Mouse (Mus musculus) heart, adult 8-10 months (tissue): ENCODE data around the gene Cfb. TPM values are rescaled to one million over a fixed set of nuclear protein-coding genes. Genes with fewer than 3 reads are reported as not detected.

Source experiments
- DNase-seq: peaks from one replicate; pipeline ENCODE4 v3.0.0; 2022; ENCODE audit warnings: low spot score
- total RNA-seq, 4 experiments: library from RNA; stranded (reverse); gene quantifications; 2 replicates each; pipeline ENCODE4 v1.2.4; 2022

Gene Cfb
- total RNA-seq, 4 experiments from 2014 or later: 2.2 to 8.5 (median 4.5) TPM

DNA sequence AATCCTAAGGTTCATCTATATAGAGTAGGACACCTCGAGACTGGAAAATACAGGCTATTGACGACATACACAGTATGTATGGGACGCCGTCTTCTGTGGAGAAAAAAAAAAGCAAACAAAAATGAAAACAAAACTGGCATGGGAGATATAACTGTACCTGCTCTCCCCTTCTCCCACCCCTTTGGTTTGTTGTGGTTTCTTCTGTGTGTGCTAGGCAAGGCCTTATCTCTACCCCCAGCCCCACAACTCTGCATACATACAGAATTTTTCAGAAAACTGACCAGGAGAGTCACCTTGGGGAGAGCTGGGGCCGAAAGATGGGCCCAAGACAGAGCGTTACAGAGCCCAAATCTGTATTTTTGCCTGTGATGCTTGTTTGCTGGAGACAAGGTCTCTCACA, 22.4 kb upstream of the Cfb start:
- DNase-seq: no peak

DNA sequence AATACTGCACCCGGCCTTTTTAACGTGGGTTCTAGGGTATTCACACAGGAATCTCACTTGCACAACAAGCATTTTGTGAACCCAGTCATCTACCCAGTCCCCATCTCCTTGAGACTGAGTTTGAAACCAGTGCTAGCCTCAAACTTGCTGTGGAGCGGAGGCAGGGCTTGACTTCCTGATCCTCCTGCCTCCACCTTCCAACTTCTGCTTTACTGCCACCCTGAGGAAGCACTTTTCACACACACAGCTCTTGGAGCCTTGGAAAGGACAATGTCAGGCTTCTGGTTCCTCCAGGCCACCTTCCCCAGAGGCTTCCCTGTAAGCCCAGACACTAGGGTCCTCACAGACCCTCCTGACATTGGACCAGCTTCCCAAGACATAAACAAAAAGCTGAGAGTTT, 21.0 kb upstream of the Cfb start:
- DNase-seq: no peak

GRCm38 (mm10) chr17:34881683-34882310, 19.5 kb upstream of the Cfb start, which contains the start of gene Gm20547:
Gene Gm20547, minus strand, starts transcription at chr17:34882042.
- no peak for DNase-seq

GRCm38 (mm10) chr17:34881166-34881565, 18.8 kb upstream of the Cfb start:
- DNase-seq: no peak

DNA sequence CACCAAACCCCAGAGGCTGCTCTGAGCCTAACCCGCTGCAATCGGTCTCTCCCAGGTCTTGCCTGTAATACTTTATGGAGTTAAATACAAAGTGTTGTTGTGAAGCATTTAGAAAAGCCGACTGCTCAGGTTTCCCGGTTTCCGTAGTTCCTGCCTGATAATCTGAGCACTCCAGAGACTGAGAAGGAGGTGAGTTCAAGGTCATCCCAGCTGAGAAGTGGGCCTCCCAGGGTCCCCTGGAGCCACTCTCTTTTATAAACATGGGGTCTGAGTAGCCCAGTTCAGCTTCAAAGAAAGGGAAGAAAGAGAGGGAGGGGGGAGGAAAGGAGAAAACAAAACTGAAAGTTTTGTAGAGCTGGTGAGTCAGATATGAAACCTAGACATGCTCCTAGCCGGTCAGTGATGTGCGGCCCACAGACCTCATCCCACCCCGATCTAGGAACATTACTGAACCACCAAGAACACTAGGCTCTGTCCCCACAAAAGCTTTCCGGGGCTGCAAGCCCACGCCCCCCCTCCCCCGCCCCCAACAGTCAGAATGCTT, 17.1 kb upstream of the Cfb start, which contains the start of gene Zbtb12:
TSS of gene Zbtb12 (plus strand) at position 148 of the 544 bp plus-strand sequence.
- DNase-seq: no peak

DNA sequence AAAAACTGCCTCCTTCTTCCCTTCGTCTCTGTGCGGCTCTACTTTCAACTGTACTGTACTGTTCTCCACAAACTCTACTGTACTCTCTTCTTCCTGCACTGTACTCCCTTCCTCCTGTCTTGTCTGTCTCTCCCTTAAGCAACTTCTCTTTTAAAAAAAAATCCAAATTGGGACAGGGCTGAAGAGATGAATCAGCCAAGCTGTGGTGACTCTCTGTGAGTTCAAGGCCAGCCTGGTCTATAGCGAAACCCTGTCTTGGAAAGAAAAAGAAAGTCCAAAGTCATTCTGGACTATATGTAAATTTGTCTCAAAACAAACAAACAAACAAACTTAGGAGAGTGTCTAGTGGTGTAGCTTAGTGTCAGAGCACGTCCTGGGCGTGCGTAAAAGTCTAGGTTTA, 12.0 kb upstream of the Cfb start:
- no peak for DNase-seq

GRCm38 (mm10) chr17:34865981-34866380, 3.7 kb upstream of the Cfb start:
- no peak for DNase-seq

GRCm38 (mm10) chr17:34861704-34862415, 458 bp downstream of the Cfb start:
- no peak for DNase-seq

DNA sequence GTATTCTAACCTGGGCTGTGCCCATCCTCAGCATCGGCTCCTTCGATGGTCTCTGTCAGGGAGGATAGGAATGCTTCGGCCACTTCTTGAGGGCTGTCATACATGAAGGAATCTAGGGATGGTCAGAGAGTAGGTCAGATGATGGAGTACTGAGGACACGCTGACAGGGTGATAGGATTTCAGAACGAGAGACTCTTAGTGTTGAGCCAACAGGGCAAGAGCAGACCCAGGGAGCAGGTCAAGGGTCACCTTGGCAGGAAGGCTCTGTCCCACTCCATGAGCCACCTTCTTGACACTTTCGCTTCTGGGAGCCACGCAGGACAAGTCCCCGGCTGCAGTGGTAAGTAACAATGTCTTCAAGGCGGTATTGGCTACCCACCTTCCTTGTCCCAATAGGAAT, 1.8 kb downstream of the Cfb start:
- DNase-seq: no peak

- DNase-seq: no peak
Measured at GRCm38 (mm10) chr17:34858670-34859069, 3.6 kb downstream of the Cfb start.

- peak; percentile 26 for DNase-seq
Measured at GRCm38 (mm10) chr17:34855825-34856224, 6.5 kb downstream of the Cfb start.

DNA sequence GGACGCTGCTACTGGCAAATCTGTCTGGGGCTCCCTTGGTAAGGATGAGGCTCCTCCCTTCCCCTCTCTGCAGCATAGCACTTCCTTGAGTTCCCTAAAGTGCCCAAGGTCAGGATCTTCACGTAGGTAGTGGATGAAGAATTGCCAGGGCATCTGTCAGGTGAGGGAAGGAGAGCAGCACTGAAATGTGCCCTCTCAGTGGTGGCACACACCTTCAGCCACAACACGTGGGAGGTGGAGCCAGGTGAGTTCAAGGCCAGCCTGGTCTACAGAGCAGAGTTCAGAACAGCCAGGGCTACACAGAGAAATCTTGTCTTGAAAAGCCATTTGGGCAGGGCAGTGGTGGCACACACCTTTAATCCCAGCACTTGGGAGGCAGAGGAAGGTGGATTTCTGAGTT, 7.6 kb downstream of the Cfb start:
- DNase-seq: no peak

- no peak for DNase-seq
Measured at GRCm38 (mm10) chr17:34853511-34853910, 8.8 kb downstream of the Cfb start.

- DNase-seq: no peak
Measured at GRCm38 (mm10) chr17:34850517-34851125, 11.7 kb downstream of the Cfb start.

GRCm38 (mm10) chr17:34849722-34850516, 12.4 kb downstream of the Cfb start, which contains the start of the genes Skiv2l and Nelfe:
Gene Skiv2l, minus strand, starts transcription at chr17:34850210.
Gene Nelfe, plus strand, starts transcription at chr17:34850391.
- DNase-seq: peak; percentile 96

DNA sequence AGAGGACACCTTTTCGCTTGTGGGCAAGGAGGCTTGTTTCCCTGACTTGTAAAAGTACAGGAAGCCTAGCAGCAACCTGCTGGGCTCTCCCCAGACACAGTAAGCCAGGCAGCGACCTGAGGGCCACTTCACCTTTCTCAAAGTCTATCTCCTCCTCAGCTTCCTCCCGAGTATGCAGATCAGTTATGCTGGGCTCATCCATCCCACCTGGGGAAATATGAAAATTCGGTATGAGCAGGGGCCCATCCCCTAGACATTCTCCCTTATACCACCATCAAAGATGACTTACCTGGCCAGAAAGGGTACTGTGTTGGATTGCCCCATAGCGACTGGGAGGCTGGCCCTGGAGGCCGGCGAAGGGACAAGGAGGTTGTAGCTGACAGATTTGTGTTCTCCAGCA, 14.7 kb downstream of the Cfb start:
- no peak for DNase-seq

DNA sequence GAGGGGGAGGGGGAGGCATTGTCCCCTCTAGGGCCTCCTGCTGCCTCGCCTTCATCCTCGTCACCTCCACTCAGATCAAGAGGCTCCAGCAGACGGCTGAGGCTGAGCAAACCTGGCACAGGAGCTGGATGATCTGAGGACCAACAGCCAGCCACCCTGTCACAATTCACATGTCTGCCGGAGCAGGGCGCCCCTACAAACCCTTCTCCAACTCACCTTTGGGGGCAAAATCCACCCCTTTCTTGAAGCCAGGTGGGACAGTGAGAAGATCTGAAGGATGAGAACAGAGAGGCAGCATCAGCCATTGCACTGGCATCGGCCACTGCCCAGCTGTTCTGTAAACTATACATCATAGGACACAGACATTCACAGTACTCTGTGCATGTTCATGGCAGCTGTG, 15.1 kb downstream of the Cfb start:
- DNase-seq: no peak

DNA sequence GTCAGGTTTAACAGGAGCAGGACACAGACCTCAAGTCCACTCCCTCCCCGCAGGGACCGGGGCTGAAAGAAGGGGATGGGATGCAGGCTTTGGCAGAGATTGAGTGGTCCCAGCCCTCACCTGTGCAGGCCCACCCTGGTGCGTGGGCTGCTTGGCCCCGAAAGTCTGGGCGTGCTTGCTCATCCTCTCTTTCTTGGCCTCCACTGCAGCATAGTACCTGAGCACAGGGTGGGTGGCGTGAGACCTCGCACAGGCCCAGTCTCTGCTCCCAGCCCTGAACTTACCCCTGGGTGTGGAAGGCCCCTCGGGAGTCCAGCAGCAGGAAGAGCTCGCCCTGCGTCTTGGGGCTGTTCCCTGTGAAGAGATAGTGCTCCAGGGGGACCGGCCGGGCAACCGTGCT, 17.4 kb downstream of the Cfb start:
- DNase-seq: no peak

DNA sequence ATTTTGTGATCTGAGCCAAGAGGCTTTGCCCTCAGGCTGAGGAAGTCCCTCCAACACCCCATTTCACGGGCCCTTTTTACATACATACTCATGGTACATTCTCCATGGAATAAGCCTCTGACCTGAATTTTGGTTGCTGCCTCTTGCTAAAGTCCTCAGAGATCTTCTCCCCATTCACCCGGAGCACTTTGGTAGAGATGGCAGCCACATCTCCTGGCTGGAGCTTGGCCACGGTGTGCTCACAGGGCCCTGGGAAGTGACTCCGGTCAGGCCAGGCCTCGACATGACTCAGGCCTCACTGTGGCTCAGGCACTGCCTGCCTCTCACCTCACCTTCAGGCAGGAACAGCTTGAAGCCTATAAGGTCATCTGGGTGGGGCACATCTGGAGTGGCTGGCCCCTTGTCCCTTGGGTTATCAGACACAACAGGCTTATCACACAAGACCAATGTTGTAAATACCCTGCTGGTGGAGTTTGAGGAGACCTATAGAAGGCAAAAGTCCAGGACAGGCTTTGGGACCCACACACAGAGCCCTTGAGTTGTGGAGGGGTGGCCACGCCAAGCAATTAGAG, 21.5 kb downstream of the Cfb start:
- no peak for DNase-seq

DNA sequence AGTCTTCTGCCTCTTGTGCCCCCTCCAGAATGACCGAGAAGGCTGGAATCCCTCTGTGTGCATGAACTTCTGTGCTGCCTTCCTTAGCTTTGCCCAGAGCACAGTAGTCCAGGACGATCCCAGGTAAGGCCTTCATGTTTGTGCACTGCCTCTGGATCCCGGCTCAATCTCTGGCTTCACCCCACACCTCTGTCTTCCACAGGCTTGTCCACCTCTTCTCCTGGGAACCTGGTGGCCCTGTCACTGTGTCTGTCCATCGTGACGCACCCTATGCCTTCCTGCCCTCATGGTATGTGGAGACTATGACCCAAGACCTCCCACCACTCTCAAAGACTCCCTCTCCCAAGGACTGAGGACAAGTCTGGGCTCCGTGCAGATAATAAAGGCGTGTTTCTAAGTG, 23.5 kb downstream of the Cfb start:
- DNase-seq: no peak
